Mouse (Mus musculus): ENCODE measurements around the gene Tmem87b. TPM values are rescaled to one million over a fixed set of nuclear protein-coding genes. Genes with fewer than 3 reads are reported as not detected.

Tmem87b gene
- total RNA-seq, 1 experiment from 2014 or later = 55.4 TPM

DNA sequence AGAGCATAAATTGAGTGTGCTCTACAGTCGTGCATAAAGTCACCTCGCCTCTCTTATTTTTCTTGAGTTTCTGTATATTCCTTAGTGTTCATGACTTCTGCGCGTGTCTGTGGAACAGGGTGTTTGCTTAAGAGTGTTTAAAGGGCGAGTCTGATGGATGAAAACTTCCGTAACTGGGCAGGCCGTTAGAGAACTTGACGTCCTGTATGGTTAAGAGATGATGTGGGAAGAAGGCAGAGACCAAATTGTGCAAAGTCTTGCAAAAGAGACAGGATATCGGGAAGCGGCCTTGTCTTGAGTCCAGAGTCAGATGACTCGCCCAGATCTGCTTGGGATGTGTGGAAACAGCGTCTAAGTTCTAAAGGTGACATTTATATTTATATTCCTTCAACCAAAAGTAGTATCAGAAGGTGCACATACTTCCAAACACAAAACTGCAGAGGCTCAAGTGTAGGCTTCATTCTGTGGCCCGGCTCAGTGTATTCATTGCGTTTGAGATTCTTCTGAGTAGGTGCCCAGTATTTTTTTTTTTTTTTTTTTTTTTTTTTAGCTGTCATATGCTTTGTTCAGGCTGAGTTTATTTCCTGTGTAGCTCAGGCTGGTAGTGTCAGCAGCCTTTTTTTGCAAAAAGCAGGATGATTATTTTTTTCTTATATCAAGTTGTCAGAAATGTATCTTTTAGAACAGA lies 1.2 kb downstream of the Tmem87b start:
- no peak for DNase-seq

DNA sequence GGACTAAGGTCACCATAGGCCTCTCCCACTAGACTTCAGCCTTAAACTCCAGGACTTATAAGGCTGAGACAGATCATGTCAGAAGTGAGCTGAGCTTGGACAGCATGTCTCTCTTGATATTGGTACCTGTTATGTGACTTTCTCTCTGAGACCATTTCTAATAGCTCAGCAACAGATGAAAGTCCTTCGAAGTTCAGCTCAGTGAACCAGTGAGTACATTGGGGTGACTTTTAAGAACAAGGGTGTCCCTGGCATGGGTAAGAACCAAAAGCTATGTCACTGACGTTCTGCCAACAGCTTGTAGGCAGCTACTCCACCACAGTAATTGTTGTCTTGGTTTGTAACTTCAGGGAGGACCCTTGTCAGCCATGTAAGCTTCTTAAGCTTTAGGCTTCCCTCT lies 2.7 kb downstream of the Tmem87b start:
- no peak for DNase-seq

- no peak for DNase-seq
These were observed 6.0 kb downstream of the Tmem87b start for GRCm38 (mm10) chr2:128823893-128824292.

- DNase-seq = no peak
These were observed 9.9 kb downstream of the Tmem87b start for GRCm38 (mm10) chr2:128827787-128828186.

DNA sequence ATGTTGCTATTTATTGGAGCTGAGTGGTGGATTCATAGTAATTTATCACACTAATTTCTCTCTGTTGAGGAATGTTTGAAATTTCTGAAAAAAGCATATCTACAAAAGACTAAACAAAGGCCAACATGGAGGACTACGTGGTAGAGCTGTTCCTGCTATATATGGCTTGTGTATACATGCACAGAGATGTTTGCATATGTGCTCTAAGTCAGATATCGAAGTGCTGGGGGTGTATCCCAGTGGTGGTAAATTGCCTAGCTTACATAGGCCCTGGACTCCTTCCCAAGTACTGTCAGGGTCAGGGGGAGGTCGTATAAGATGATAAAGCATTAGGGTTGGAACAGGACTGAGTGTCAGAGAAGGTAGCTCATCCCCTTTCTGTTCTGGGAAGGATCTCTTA lies 14.7 kb downstream of the Tmem87b start:
- DNase-seq = no peak

GRCm38 (mm10) chr2:128833035-128833434 lies 15.1 kb downstream of the Tmem87b start:
- DNase-seq = no peak

- DNase-seq = no peak
These were observed 15.5 kb downstream of the Tmem87b start for GRCm38 (mm10) chr2:128833435-128833834.

DNA sequence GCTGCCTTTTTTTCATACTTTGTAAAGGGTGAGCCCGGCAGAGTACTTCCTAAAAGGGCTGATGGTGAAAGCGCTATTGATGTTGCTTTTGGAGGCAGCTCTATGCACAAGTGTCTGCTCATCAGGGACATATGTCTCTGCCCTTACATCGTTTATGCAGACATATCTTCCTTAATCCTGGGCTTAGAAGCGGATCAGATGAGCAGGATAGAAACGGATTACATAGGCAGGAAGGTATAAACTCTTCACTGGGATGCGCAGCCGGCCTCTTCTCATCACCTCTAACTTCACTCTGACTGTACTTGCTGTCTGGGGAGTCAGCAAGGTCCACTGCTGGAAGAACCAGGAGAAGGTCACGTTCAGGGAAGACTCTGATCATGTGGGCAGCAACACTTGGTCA lies 19.6 kb downstream of the Tmem87b start:
- DNase-seq = no peak

GRCm38 (mm10) chr2:128838611-128839010 lies 20.7 kb downstream of the Tmem87b start:
- DNase-seq = no peak

GRCm38 (mm10) chr2:128839501-128839900 lies 21.6 kb downstream of the Tmem87b start:
- no peak for DNase-seq

GRCm38 (mm10) chr2:128842437-128842836 lies 24.5 kb downstream of the Tmem87b start:
- no peak for DNase-seq

- no peak for DNase-seq
These were observed 32.1 kb downstream of the Tmem87b start for GRCm38 (mm10) chr2:128850036-128850435.

- DNase-seq = no peak
These were observed 38.8 kb downstream of the Tmem87b start for GRCm38 (mm10) chr2:128856673-128857072.

DNA sequence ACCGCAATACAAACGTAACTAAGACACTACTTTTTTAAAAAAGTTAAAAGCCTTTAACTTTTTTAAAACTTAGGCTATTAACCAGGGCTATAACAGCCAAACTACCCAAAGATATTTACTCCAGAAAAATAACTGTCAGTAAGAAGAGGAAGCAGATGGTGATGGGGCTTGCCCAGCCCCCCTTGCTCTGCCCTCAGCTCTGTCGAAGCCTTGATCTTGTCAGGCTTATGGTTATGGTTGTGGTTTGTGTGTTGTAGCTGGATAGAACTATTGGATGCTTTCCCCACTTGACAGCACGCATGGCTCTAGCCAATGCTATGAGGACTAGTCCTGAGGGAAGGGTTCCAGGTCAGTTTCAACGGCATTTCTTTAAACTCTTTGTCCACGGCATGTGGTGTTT lies 41.0 kb downstream of the Tmem87b start:
- DNase-seq = no peak

DNA sequence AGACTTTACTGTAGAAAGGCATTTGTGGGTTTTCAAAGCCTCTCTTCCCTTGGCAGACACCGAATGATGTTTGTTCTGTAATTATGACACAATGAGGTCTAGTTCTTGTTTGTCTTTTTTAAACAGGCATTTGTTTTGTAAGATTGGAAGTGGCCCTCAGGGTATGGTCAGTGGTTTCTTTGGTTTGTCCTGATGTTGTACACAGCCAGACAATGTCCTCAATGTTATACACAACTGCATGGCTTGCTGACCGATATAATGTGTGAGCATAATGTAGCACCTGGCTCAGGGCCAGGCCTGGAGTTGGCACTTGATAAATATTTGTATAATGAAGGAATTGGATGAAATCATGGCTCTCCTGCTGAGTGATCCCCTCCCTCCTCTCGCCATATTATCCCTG lies 41.9 kb downstream of the Tmem87b start:
- no peak for DNase-seq

DNA sequence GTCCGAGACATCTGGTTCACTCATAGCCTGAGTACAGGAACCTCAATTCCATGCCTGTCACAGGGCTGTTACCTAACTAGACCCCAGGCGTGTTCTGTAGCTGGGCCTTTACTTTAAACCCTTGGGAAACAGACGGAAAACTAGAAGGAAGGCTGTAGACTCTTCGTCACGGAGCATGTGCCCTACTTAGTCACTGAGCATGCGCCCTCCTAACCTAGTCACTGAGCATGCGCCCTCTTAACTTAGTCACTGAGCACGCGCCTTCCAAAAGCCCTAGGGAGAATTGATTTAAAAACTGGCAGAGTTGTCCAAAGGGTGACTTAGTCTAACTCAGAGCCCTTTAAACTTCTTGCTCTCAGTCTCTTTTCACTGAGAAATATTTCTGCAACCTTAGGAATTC lies 44.7 kb downstream of the Tmem87b start, which contains the start of gene Fbln7:
Gene Fbln7 (plus strand): TSS at position 346 of the 400 bp plus-strand sequence.
- DNase-seq = no peak

GRCm38 (mm10) chr2:128863777-128864331 lies 45.9 kb downstream of the Tmem87b start:
- DNase-seq = peak; percentile 67

DNA sequence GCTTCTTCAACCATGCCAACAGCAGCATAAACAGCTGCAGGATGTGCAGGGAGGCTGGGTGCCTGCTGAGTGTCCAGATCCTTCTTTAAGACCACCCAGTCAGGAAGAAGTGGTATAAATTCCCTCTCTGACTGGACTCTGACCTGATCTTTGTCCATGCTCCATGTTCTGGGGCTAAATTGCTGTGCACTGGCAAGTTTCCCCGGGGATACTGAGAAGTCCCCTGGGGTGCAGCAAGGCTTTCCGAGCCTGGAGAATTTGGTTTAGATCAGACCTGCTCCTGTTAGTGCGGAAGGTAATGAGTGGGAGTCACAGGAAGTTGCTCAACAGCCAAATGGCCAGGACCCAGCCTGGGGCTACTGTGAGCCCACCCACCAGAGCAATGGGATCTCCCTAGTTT lies 47.1 kb downstream of the Tmem87b start:
- no peak for DNase-seq

GRCm38 (mm10) chr2:128871656-128872055 lies 53.7 kb downstream of the Tmem87b start:
- no peak for DNase-seq

DNA sequence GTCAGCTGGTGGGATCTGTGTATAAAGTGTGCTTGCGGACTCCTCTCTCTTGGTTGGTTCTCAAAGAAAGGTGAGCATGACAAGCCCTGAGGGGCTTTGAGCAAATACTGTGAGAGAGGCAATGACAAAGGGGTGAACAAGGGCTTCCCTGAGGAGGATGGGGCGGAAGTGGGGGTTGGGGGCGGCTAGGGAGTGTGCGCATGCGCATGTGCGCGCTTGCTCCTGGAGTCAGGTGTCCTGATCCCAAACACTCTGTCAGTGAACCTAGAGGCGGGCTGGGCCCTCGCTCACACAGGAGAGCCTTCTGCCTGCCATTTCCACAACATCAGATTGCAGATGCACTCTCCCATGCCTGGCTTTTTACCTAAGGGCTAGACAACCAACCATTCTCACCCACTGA lies 54.3 kb downstream of the Tmem87b start:
- no peak for DNase-seq

DNA sequence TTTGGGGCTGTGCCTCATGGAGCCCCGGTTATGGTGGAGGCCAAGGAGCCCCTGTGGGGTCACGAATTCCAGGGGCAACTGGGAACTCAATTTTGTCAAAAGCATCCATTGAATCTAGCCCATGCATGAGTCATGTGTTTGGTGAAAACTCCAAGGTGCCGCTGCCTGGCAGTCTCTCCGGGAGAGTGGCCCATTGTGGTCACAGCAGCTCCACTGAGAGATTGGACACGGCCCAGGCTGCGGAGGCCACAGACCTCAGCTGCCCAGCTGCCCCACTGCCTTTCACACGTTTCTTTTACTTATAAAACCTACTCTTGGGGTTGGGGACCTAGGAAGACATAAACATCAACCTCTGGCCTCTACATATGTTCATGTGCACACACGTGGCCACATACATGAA lies 57.6 kb downstream of the Tmem87b start:
- DNase-seq = no peak

DNA sequence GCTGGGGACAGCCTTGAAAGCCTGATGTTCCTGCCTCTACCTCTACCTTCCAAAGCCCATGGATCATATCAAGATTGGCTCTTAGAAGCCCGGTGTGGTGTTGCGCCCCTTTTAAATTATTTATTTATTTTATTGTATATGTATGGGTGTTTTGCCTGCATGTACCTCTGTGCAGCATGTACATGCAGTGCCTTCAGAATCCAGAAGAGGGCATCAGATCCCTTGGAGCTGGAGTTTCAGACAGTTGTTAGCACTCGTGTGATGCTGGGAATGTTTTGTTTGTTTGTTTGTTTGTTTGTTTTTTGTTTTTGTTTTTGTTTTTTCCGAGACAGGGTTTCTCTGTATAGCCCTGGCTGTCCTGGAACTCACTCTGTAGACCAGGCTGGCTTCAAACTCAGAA lies 63.3 kb downstream of the Tmem87b start:
- DNase-seq = no peak

DNA sequence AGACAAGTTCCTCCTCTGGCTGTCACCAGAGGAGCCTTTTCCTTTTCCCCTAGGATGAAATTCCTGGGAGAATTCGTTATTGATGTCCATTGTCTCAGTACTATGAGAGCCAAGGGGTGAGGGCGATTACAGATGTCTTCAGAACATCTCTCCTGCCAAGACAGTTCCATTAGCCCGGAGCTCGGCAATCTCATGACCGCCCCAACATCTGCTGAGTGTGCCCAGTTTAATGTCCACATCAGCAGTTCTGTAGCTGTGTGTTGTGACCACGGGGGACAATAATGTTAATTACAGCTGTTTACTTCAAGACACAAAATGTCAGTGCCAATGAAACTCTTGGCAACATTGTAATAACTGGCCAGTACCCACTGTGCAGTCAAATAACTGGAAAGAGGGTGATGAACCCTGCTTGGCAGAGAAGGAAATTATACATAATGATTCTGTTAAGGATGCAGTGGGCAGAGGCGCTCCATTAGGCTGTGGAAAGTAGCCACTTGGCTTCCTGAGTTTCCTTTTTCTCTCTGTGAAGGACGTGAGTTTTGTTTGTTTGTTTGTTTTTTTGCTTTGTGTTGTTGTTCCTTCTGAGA lies 67.4 kb downstream of the Tmem87b start:
- DNase-seq = no peak

All from adrenal gland, postnatal 25 days (tissue).